Mouse (Mus musculus): ENCODE results near the gene Ppfia3. TPM values are rescaled to one million over a fixed set of nuclear protein-coding genes. Genes with fewer than 3 reads are reported as not detected.
A peak's percentile ranks its signal among the peaks of the same experiment; 100 is the strongest.

Ppfia3 gene
- total RNA-seq, 2 experiments from 2014 or later = not detected

DNA sequence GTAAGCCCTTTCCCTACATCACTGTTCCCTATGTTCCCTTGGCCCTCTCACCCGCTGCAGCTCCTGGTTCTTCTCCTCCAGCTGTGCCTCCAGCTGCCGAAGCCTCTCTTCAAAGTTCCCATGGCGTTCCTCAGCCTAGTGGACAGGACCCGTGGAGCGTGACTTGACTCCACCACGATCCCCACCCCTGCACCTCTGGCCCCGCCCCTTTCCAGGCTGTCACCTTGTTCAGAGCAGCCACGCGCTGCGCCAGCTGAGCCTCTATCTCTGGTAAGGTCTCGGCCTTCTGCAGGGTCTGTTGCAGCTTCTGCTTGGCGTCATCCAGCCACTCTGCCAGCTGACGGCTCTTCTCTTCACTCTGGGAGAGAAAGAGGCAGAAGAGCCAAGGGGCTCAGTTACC lies 10.7 kb downstream of the Ppfia3 start:
- no peak for ATAC-seq (replicated peaks; ENCODE audit: poor library complexity, severe bottlenecking)

DNA sequence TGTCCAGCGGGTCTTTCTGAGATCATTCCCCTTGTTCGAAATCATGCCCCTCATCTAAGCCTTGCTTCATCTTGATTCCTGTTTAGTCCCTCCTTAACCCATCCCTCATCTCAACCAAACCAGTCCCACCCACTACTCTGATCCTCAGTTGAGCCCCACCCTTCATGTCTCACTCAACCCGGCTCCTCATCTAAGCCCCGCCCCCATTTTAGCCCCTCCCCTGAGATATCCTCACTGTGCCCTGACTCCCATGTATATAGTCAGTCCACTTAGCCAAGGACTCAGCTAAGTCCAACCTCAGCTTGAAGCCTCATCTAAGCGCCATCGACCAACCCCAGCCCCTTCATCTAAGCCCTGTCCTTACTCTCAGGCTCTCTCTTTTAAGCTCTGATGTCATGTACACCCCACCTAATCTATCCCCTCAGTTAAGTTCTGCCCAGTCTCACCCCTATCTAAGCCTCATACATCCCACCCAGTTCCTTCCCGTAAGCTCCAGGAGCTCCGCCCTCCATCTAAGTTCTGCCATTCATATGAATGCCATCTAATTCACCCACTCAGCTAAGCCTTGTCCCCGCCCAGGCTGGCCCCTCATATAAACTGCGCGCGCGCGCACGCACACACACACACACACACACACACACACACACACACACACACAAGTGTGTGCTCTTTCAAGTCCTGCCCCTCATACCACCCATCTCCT lies 11.3 kb downstream of the Ppfia3 start:
- no peak for ATAC-seq (replicated peaks; ENCODE audit: poor library complexity, severe bottlenecking)

DNA sequence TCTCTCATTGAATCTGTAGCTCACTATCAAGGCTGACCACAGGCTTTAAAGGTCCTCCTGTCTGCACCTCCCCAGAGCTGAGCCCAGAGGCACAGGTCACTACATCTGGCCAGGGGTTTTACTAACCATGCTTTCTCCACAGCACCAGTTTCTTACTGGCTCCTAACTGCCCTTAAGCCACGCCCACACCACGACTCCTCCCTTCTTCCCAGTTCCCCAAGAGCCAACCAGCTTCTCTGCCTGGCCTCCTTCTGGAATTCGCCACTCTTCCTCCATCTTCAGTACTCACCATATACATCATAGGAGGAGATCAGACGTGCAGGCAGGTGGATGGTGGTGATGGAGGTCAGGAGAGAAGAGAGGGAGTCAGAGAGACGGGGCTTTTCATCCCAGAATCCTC lies 13.8 kb downstream of the Ppfia3 start:
- ATAC-seq (replicated peaks; ENCODE audit: poor library complexity, severe bottlenecking) = no peak

DNA sequence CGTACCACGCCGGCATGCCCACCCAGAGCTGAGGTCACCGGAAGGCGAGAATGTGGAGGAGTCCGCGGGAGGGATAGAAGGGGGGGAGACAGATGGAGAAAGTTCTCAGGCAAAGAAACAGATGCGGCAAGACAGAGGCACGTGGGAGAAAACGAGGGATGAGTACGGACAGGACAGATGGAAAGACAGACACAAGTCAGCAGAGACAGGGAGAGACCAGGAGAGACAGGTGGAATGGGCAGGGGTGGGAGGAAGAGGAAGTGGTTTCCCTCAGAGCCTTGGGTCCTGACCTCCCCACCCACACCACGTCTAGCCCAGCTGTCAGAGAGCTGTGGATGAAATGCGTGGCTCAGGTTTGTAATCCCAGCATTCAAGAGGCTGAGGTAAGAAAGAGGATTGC lies 19.9 kb downstream of the Ppfia3 start:
- ATAC-seq (replicated peaks; ENCODE audit: poor library complexity, severe bottlenecking) = no peak; the same call in 1 of the 2 replicates

DNA sequence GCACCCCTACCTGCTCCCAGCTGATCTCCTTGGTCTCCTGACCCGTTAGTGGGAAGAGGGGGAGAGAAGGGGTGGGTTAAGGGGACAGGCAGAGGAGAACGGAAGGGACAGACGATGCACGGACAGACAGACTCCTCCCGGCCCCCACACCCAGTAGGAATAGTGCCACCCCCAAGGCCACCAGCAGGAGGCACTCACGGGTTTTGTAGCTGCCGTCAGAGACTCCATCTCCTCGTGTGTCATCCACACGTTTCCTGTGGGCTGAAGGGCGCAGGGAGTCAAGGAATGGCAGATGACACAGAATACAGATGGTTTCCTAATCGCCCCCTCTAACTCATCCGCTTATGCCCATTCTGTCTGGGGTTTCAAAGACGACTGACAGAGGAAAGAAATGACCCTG lies 23.3 kb downstream of the Ppfia3 start:
- no peak for ATAC-seq (replicated peaks; ENCODE audit: poor library complexity, severe bottlenecking)

DNA sequence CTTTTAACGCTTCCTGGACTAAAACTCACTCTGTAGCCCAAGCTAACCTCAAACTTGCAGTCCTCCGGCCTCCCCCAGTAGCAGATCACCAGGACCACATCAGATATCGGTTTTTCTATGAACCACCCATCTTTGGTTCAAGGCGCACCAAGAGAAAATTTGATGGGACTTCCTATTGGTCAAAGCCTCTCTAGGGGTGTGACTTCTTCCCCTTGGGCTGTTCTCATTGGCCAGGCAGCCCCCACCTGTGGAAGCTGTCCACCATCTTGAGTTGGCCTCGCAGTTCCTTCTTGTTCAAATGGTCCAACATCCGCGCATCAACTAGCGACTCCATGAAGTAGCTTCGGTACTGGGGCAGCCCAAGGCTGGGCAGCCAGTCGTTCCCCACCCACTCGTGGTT lies 24.7 kb downstream of the Ppfia3 start:
- no peak for ATAC-seq (replicated peaks; ENCODE audit: poor library complexity, severe bottlenecking)

DNA sequence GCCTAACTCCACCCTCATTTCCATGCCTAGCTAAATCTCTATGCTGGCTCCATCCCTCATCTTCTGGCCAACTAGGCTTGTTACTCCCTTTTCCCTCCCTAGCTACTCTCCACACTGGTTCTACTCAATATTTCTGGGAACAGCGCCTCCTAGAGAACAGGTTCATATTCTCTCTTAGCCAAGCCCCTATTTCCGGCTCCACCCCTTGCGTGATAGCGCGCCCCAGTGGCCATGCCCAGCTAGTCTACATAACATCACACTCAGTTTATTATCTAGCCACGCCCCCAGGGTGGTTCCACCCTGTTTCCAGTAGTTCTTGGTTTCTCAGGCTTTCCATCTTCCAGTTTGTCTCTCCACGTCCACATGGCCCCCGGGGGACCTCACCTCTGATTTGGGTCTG lies 25.5 kb downstream of the Ppfia3 start:
- ATAC-seq (replicated peaks; ENCODE audit: poor library complexity, severe bottlenecking) = peak; percentile 71

DNA sequence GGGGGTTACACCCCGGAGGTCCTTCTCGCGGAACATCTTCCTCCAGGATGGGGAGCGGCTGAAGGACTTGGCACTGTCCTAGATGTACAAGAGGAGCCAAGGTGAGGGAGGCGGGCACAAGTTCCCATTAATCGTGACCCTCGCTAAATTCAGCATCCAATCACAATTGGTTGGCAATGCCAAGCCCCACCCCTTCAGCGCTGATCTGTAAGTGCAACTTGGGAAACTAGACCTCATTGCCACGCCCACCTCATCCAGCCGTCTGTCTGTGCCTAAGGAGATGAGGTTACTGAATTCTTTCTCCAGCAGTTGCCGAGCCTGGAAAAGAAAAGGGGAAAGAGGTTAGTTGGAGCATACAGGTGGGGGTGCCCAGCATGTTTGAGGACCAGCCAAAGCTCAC lies 26.1 kb downstream of the Ppfia3 start:
- peak; percentile 37 for ATAC-seq (replicated peaks; ENCODE audit: poor library complexity, severe bottlenecking)

DNA sequence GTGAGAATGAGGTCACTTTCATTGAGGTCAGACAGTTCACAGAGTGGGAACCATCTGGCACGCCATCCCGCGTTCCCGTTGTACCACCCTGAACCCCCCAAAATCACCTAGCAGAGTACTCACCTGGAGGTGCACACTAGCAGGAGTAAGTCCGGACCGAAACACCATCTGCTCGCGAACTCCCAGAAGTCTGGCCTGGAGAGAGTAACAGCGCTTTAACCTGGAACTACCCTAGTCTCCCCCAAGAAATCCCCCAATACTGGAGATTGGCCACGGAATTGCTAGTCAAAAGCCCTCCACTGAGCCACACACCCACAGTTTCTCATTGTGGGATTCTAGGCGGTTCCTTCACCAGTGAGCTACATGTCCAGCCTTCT lies 26.8 kb downstream of the Ppfia3 start:
- no peak for ATAC-seq (replicated peaks; ENCODE audit: poor library complexity, severe bottlenecking)

DNA sequence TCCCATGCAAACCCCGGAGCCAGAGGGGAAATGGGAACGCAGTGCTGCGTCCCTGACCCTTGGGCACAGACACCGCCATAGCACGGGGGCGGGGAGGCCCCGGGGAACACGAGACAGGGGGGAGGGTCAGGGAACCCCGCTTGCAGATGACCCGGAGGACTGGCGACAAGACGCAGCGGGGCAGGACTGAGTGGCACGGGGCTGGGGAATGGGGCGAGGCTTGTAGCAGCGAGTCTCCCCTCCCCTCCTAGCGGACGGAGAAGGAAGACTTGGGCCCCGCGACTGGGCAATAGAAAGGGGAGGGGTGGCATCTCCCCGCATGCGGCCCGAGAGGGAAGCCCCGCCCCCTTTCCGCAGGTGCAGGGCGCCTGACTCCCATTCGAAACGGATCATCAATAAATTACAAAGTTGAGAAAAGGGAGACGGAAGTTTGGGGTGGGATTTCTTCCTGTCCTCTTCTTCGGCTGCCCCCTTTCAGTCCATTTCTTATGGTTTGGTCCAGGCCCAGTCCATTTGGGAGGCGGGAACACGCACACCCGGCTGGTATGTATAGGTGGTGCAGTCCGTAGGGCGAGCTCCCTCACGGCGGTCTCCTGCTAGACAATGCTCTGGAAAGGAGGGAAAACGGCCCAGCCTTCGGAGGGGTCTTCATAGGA lies 27.3 kb downstream of the Ppfia3 start:
- ATAC-seq (replicated peaks; ENCODE audit: poor library complexity, severe bottlenecking) = peak; percentile 60

DNA sequence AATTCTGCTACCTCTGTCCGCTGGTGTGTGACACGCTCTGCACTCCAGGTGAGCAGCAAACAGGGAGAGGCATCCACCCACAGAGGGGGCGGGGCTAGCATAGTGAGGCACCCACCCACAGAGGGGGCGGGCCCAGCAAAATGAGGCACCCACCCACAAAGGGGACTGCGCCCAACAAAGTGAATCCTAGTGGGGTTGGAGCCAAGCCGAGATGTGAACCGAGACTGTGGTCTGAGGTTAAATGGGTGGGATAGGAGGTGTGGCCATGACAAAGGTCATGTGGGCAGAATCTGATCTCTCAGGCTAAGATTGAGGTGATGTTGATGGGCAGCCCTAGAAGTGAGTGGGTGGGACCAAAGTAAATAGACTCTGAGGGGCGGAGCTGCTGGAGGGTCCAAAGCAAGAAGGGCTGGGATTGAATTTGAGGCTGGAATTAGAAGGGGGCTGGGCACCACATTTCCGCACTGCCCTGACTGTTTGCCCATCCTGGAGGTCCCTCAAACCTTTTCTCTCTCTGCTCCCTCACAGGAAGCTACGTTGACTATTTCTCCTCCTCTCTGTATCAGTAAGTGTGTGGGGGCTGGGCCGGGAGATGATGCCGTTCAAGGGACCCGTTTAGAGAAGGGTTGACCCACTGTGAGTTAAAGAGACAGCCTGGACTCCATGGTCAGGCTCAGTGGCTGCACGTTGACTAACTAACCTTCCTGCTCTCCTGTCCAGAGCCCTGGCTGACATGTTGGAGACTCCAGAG lies 28.5 kb downstream of the Ppfia3 start:
- ATAC-seq (replicated peaks; ENCODE audit: poor library complexity, severe bottlenecking) = 0 out of 2 replicates have a peak, but pooled peaks have one; percentile 2

DNA sequence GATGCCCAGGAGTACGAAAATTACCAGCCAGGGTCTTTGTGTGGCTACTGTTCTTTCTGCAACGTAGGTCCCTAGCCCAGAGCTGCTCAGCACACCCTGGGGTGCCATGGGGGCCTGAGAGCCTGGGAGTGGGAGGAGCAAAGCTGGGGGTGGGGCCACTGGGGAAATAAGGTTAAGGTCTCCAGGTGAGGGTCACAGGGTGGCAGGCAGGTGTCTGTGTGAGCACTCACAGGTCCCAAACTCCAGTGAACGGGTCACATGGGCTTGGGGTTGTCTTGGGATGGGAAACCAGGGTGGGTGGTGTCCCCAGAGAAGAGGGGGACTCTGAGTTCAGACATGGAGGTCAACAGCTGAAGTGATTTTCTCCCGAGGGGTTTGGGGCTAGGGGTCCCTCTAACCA lies 29.4 kb downstream of the Ppfia3 start:
- no peak for ATAC-seq (replicated peaks; ENCODE audit: poor library complexity, severe bottlenecking)

DNA sequence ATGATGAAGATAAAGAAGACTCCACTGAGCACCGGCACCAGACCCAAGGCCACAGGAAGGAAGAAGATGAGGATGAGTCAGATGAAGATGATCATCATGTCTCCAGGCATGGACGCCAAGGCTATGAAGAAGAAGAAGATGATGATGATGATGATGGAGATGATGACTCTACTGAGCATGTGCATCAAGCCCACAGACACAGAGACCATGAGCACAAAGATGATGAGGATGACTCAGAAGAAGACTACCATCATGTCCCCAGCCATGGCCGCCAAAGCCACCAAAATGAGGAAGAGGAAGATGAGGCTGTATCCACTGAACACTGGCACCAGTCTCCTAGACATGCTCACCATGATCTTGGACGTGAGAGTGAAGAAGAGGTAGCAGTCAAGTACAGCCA lies 30.5 kb downstream of the Ppfia3 start:
- no peak for ATAC-seq (replicated peaks; ENCODE audit: poor library complexity, severe bottlenecking)

DNA sequence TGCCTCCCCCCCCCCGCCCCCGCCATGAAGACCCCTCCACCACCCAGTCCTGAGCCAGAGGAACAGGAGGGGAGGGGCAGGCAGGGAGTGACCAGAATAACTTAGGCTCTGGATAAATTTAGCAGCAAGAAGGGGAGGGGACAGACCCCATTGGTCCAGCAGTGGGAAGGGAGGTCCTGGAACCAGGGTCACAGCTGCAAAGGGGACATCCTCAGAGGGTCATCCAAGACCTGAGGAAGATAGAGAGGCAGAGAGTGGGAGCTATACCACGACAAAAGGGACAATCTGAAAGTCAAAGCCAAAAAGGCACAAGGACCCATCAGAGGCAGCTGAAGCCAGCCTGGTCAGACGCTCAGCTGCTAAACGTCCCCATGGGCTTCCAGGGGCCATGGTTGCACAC lies 31.8 kb downstream of the Ppfia3 start, which contains the start of gene Hrc:
Hrc (plus strand) TSS at position 235 of the 400 bp plus-strand sequence.
- no peak for ATAC-seq (replicated peaks; ENCODE audit: poor library complexity, severe bottlenecking)

DNA sequence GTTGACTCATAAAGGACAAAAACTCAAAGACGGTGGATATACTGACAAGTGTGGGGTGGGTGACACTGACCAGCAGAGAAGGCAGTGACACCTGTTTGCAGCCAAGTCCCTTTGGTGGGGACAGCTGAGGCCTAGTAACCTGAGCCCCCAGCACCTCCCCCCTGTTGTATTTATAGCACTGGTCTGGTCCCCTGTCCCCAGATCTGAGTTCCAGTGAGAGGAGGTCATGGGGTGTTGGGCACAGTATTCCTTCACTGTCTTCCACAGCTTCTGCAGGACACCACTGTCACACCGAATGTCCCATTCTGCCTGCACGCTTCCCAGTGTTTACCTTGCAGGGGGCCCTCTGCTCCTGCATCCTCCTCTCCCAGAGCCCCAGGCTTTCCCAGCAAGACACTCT lies 32.2 kb downstream of the Ppfia3 start:
- ATAC-seq (replicated peaks; ENCODE audit: poor library complexity, severe bottlenecking) = no peak

DNA sequence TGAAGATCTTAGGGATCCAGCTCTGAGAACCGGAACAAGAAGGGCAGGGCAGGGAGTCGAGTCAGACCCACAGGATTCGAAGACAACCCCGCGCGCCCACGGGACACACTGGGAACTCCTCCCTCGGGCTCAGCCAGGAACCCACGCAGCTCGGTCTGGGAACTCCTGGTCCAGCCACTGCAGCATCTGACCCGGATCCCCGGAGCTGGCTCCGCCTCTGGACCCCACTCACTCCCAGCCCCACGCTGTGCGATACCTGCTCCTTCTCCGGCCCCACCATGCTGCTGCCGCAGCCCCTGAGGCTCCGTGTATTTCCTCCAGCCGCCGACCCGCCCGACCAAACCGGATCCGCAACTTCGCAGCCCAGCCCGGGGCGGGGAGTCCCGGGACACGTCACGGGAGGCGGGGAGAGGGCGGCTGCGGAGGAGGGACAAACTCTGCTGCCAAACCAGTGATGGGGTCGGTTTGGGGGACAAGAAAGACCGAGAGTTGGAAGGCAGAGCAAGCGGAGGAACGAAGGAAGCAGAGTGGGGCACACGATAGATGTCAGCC lies 33.3 kb downstream of the Ppfia3 start, which contains the start of gene Trpm4:
Trpm4 (minus strand) TSS at position 350 of the 552 bp plus-strand sequence.
- peak; percentile 80 for ATAC-seq (replicated peaks; ENCODE audit: poor library complexity, severe bottlenecking)

DNA sequence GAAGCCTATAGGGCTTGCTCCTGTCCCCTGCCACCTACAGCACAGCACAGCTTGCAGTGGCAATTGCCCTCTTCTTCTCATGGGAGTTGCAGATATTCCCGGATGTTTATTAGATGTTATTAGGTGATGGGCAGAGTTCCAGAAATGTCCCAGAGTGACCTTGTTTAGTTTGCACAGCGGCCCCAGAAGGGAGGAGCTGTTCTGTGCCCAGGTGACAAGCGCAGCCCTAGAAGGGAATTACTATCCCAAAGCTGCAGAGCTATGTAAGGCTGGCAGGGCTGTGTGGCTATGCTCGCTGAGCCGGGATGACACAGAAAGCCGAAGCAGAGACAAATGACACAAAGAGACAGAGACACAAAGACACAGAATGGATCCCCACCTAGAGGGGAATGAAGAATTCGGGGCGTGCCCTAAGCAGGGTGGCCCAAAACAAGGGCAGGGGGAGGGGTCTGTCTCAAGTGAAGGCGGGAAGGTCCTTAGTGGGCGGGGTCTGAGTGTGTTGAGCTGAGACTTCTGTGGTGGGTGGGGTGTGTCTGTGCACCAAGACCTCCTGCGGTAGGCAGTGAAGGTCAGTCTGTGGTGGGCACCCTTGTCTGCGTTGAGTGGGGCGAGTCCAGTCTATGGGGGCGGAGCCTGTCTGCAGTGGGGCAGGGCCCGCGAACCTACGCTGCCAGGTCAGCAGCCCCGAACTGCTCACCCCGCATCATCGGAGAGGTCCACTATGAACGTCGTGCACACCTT lies 34.0 kb downstream of the Ppfia3 start:
- peak; percentile 67 for ATAC-seq (replicated peaks; ENCODE audit: poor library complexity, severe bottlenecking)

DNA sequence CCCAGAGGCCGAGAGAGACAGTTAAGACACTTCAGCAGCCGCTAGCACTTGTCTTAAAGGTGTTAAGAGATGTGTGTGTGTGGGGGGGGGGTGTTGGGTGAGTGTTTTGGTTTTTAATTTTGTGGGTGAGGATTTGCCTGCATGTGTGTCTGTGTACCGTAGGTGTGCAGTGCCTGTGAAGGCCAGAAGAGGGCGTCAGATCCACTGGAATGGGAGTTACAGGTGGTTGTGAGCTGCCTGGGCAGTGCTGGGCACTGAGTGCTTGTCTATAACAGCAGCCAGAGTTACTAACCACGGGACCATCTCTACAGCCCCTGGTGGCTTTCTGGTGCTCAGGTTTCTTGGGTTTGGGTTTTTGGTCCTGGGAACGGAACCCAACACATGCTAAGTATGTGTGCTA lies 35.3 kb downstream of the Ppfia3 start:
- no peak for ATAC-seq (replicated peaks; ENCODE audit: poor library complexity, severe bottlenecking)

DNA sequence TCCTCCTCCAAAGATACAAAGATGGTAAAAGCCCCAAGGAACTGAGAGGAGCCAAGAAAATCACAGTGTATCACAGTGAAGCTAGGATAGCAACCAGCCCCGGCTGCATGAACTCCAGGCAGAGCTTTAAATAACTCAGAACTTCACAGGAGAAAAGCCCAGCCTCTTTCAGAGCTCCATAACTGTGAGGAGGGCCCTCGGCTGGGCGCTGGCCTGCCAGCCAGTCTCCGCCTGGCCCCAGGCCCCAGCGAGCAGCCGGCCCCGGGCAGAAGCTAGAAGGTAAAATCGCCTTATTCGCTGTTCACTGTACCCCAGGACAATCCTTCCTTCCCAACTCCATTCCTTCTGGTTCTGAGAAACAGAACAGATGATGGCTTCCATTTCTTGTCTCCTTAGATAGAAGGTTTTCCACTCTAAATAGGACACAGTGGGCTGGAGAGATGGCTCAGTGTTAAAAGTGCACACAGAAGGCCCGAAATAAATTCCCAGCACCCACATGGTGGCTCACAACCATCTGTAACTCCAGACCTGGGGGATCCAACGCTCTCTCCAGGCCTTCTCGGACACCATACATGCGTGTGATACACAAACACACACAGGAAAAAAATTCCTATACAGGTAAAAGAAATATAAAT lies 37.9 kb downstream of the Ppfia3 start:
- ATAC-seq (replicated peaks; ENCODE audit: poor library complexity, severe bottlenecking) = no peak

DNA sequence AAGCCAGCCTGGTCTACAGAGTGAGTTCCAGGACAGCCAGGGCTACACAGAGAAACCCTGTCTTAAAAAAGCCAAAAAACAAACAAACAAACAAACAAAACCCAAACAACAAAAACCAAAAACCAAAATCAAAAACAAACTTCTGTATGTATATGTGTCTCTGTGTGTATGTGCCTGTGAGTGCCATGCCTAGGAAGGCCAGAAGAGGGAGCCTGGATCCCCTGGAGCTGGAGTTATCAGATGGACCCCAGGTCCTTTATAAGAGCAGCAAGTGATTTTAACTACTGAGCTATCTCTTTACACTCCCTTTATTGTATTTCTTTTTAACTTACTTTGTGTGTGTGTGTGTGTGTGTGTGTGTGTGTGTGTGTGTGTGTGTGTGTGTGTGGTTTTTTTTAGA lies 41.0 kb downstream of the Ppfia3 start:
- ATAC-seq (replicated peaks; ENCODE audit: poor library complexity, severe bottlenecking) = no peak

All from granulocyte monocyte progenitor cell, adult 5-6 weeks (primary cell).